Mouse (Mus musculus) right cerebral cortex, postnatal 25 days (tissue): ENCODE results near the gene Rad54l.
A peak's percentile ranks its signal among the peaks of the same experiment; 100 is the strongest.

Experiments used
- DNase-seq: peaks from one replicate; pipeline ENCODE4 v3.0.0; 2022

Gene Rad54l

GRCm38 (mm10) chr4:116073146-116073545, 50.3 kb downstream of the Rad54l start:
- DNase-seq, result no peak

DNA sequence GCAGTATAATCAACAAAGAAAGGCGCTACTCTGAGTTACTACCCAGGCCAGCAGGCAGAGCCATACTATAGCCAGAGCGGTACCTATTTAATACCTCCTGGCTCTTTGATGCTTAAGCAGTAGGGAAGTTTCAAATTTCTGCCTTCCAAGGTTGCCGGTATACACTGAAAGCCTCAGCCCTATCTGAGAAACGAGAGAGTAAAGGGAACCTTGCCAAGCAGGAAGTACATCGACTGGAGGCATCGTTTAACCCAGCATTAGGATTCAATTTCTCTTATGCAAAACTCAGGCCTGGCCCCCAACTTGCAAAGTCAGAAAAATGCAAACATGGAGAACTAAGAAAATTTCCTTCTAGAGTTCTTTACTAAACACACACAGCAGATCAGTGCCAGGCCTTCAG, 53.4 kb downstream of the Rad54l start:
- no peak for DNase-seq

DNA sequence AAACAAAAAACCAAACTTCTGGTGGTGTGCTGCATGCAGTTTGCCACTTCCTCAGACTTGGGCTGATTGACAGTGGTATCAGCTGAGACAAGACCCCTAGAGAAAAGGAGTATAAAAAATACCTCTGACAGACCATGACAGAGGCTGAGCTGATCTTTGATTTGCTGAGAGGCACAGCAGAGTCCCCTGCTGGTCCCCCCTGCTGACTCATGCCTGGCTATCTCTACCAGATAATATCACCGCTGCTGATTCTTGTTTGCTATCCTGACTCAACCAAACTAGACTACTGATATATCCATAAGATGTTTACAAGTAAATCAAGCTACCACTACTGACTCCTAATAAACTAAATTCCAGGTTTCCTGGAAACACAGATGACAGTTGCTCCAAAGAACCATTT, 59.6 kb downstream of the Rad54l start:
- DNase-seq, result no peak

- DNase-seq, result no peak
Observed at GRCm38 (mm10) chr4:116059012-116059726, 64.3 kb downstream of the Rad54l start.

GRCm38 (mm10) chr4:116057559-116057958, 65.9 kb downstream of the Rad54l start:
- DNase-seq, result no peak

GRCm38 (mm10) chr4:116053399-116053961, 70.0 kb downstream of the Rad54l start, which contains the start of gene Nsun4:
TSS of gene Nsun4 (minus strand) at chr4:116053876.
- peak; percentile 87 for DNase-seq

- DNase-seq, result no peak
Observed at GRCm38 (mm10) chr4:116052526-116053293, 70.8 kb downstream of the Rad54l start.

DNA sequence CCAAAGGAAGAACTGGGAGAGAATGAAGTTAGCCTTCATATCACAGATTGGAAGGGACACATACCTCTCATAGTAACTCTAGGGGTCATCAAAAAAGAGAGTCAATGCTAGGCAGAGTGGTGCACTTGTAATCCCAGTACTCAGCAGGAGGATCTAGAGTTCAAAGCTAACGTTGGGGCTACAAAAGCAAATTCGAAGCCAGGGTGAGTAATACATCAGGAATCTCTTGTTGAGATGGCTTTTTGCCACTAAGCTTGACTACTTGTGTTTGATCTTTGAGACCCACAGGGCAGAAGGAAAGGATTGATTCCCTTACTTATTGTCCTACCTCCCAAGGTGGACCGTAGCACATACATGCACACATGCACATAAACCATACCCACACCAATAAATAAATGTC, 74.3 kb downstream of the Rad54l start:
- DNase-seq, result no peak

DNA sequence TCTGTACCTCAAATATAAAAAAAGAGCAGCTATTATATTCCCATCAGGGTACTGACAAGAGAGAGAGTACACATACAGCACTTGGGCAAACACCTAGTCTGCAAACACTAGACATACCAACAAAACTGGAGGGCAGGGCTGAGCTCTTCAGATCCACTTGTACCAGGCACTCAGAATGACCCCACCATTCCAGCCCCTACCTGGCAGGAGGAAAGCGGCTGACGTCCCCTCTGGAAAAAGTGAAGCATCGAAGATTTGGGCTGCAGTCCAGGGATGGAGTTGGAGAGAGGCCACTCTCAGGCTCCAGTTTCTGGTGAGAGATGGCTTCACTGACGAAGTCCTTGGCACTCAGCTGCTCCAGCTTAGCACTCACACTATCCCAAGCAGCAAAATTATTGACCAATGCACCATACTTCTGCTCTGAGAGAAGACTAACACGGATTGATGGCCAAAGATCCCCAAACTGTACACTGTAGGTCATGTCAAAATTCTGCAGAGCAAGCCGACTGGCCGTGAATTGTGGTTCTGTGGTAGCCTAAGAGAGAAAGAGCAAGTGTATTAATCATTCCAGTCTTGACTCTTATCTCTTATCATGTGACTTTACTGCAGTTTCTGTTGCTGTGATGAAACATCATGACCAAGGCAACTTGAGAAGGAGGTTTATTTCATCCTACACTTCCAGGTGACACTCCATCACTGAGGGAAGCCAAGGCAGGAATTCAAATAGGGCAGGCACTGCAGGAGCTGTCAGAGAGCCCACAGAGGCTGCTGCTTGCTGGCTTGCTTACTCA, 75.2 kb downstream of the Rad54l start:
- DNase-seq, result no peak

DNA sequence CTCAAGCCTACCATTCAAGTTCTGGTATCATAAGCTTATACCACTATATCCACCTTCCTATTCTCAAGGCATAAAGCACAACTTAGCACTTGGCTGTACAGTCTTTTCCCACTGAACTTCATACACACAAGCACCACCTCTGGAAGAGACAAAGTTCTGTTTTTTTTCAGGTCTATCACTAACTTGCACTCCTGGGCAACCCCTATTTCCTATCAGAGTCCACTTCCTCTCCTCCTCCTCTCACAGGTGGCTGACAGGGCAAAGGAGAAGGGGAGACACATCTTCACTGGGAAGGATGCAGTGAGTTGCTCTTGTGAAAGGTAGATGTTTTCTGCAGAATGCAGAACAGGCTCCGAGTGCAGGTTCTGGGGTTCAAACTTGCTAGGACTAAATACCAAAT, 75.8 kb downstream of the Rad54l start:
- no peak for DNase-seq

DNA sequence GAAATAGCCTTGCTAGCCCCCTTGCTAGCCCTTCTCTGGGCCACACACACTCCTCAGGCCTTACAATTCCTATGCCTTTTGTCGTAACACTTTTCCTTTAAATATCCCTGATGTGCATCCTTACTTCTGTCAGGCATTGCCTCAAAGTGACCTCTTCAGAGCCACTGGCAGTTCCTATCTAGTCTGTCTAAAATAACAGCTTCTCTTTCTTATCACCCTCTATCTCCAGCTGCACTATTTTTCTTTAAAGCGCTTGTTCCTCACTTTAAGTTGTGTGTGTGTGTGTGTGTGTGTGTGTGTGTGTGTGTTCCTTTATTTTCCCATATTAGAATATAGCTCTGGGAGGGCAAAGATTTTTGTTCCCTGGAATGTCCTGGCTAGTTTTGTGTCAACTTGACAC, 76.9 kb downstream of the Rad54l start:
- DNase-seq, result no peak
